Mouse (Mus musculus): ENCODE data around the gene Dlec1.

Dlec1 gene

DNA sequence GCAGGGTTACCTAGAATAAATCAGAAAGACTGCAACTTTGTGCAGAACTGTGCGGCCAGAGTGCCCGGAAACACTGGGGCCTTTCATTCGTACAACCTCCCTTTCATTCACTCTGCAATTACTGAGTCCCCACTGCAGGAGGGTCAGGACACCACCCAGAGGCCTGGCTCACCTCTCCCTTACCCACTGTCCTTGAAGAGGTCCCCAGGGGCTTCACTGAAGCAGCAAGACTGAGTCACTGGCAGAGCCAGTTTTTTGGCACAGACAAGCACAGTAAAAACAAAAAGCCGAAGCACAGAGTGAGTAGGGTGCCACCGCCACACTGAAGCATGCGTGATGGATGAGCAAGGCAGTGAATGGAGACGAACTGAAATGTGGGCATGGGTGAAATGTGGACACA, 12.8 kb upstream of the Dlec1 start:
- no peak for DNase-seq (ENCODE audit: low spot score)

DNA sequence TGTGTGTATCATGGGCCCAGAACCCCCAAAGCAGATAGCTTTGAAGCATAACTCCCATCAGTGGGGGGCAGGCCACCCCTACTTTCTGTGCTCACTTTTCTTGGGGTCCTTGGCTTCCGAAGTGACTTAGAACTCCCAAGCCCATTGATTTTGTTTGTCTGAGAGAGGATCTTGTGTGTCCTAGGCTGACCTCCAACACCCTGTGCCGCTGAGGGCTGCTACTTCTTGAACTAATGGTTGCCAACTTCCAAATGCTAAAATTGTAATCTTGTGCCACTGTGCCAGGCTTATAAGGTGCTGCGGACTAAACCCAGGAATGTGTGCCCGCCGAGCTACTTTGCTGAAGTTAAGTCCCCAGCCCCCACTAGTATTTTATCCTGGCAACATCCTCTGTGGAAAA, 11.8 kb upstream of the Dlec1 start:
- DNase-seq (ENCODE audit: low spot score), result no peak

DNA sequence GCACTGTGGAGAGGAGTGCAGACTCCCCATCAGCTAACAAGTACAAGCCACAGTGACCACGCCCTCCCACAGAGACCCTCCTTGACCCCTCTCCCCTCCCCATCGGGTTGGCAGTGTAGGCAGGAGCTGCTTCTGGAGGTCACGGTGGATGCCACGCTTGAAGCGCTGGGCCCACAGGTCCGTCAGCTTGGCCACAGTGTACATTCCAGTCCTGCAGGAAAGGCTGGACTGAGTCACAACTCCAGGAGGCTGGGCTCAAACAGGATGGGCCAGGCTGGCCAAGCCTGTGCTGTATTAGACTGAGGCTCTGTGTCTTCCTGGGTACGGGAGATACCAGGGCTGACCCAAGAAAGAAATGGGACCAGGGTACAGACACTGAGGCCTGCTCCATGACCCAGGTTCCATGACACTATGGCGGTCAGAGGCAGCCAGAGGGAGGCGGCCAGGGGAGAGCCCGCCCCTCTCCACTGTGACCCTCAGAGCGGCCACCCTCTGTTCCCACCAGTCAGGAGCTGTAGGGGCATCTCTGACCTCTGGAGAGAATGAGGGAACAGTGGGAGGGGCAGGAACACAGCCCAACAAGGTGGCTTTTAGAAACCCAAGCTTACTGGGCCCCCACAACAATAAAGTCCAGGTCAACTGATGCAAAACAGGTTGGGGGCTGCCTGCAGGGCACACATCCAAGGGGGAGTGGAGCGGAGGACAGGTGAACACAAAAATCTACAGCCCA, 10.5 kb upstream of the Dlec1 start:
- DNase-seq (ENCODE audit: low spot score), result no peak

DNA sequence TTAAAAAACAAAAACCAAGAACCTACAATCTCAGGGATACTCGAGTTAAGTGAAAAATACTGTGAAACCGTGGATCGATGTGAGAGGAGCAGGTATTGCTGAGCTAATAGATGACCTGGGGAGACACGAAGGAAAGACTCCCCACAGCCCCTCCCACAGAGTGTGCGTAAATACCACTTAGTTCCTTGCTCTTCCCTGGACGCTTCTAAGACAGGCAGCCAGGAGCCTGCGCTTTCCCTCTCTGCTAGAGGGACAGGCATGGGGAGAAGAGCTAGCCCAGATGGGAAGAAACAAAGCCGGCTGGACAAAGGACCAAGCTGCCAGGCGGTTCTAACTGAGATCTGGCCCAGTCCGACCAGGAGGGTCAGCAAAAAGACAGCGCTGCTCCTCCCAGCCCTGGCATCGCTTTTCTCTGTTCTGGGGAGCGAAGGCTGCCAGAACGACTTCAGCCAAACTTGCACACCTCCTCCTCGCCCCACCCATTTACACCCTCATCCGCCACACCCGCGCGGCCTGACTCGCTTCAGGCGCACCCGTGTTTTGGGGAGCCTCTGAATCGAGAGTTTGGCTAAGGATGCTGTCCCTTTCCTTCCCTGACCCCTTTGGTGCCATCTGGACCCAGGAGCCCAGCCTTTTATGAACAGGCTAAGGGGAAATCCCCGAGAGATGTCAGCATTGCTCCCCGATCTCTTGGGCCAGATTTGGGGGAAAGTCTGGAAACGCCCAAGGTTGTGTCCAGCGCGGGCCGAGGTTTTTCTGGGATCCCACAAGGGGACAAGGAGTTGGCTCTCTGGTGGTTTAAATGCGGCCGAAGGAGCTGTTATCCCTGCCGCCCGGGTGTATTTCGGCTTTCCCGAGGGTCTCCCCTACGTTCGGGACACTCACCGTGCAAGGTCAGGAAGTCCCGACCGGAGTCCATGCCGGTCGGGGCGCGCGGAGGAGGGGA, 9.5 kb upstream of the Dlec1 start:
- peak; percentile 43 for DNase-seq (ENCODE audit: low spot score)

DNA sequence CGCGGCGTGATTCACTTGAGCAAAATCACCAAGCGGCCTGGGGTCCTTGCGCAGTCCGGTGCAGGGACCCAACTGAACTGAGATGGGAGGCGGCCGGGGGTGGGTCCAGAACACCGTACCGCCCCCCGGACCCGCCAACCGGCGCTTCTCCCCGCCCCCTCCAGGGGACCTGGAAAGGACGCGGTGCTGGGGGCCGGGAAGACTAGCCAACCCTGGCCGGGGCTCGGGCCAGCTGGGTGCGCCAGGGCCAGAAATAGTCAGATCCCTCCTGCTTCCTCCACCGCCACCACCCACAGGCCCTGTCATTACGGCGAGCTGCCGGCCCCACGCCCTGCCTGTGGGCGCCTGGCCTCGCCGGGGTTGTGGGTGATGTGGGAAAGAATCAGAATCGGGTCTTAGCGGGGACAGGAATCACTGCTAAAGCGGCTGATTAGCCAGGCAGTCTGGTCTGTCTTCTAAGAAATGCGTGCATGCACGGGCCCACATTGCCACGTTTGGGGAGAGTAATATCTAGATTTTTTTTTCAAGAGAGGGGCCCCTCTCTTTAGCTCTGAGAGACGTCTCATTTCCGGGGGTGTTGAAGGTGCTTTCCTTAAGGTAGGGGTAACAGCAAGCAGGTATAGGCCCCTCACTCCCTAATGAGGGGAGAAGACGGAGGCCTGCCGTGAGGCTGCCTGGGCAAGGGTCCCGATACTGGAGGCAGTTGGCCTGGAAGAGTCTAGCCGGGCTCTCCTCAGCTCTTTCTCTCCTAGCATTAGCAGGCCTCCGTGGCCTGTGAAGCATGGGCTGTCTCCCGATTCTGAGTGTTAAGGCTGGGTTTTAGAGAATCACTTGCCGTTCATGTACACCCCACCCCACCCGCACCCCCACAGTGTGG, 8.6 kb upstream of the Dlec1 start, which contains the start of gene Plcd1:
Plcd1 (minus strand) TSS at position 84 of the 877 bp plus-strand sequence.
- peak; percentile 83 for DNase-seq (ENCODE audit: low spot score)

DNA sequence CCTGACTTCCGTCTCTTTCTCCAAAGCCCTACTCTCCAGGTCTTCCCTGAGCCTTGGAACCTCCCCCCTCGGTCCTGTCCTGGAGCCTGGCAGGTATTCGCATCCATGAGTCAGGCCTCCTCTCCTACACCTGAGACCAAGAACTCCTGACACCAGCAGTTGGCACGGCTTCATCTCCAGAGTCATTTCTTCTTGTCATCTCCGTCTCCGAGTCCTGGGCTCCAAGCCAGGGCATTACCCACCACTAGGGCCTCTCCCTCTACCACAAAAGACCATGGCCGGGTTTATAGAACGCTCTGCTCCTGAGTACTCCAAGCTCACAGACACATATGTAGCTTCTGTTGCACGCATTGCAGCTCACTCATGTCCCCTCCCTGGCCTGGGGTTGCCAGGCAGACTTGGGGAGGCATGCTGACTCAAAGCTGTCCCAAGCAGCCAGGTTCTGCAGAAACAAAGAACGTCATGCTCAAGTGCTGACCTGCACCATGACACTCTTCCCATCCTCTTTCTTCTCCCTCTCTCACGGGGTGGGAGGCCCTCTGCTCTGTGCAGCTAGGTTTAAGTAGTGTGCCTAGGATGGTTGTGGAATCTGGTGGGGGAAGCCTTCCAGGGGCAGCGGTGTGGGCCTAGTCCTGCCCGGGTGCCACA, 7.7 kb upstream of the Dlec1 start:
- DNase-seq (ENCODE audit: low spot score), result no peak

DNA sequence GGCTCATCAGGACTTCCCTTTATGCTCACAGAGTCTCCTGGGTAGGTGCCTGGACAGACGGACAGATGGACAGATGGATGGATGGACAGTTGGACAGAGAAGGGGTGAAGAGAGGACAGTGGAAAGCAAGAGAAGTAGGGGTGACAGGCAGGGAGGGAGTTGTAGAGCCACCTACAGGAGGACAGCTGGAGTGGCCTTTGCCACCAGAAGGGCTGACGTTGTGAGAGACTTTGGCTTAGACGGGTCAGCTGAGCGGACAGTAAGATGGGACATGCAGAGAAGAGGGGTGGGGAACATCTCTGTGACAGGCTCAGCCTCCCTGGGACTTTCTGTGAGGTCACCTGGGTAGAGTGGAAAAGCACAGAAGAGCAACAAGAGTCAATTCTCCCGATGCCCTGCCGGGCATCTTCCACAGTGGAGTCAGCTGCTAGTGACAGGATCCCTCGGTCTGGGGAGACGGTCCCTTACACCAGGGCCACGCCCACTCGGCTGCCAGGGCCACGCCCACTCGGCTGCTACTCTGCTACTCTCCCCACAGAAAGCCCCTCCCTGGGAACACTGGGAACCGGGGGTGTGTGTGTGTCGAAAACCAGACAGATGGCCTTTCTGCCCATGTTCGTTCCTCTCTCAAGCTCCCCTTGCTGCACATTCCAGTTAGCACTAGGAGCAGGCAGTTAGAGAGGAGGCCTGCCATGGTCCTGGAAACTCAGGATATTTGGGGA, 1.9 kb upstream of the Dlec1 start:
- DNase-seq (ENCODE audit: low spot score), result peak; percentile 59

DNA sequence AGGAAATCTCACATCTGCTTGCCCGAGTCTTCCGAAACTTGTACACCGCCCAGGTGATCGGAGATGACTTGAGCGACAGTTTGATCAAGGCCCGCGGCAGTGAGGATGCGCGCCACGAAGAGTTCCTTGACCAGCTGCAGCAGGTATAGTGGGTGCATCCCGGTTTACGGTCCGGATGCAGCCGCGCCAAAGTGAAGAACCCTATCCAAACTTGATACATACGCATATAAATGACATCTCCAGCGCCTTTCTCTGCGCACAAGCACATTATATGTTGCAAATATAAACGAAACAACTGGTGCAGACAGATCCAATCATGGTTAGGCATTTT, 470 bp downstream of the Dlec1 start:
- DNase-seq (ENCODE audit: low spot score), result no peak

DNA sequence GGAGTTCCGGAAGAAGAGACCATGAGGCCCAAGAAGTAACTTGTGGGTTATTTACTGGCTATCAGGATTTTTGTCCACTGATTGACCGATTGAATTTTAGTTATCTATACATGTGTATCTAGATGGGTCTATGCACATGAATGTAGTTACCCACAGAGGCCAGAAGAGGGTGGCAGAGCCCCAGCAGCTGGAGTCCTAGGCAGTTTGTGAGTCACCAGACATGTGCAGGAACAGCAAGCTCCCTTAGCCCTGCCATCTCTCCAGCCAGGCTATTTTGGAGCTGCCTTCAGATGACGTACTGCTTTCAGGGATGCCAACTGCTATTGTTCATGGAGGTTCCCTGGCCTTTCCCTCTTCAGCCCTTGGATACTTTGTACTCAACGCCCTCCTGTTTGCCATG, 5.3 kb downstream of the Dlec1 start:
- DNase-seq (ENCODE audit: low spot score), result peak; percentile 53

DNA sequence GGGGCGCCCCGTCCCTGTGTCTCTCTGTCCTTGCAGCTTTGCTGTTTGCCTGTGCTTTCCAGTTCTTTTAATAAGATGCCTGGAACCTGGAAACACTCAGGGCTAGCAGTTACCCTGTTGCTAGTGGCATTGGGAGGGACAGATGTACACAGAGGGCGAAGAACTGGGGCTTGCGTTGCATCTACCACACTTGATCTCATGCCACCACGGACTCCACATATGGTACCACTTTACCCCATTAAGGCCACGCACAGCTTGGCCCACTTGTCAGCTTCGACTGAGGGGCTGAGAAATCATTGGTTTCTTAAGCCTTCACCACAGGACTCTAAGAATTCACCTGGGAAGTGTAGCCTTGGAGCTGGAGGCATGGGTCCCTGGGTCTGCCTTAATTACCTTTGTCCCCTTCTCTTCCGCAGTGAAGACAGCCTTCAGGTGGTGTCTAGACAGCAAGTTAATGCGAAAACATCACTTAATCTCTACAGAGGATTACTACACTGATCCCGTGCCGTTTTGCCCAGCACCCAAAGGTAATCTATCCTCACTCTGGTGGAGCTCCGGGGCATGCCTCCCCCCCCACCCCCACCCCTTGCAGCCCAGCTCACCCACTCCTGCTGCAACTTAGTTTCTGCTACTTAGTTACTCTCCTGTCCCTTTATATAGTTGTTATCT, 7.5 kb downstream of the Dlec1 start:
- no peak for DNase-seq (ENCODE audit: low spot score)

DNA sequence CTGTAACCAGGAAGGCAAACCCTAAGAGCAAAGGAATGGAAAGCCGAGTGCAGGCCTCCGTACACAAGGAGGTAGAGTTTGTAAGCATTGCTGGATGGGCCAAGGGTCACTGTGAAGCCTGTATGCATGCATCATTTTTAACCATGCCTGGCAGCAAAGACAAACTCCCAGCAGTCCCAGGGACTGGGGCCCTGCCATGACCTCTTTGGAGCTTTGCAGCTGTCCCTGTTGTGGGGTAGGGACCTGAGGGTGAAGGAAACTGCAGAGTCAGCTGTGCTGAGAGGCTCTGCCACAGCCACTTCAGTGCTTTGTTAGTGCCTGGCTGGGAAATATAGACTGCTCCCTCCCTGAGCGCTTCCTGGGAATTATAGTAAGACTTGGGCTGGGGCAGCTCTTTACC, 8.4 kb downstream of the Dlec1 start:
- DNase-seq (ENCODE audit: low spot score), result peak; percentile 35

DNA sequence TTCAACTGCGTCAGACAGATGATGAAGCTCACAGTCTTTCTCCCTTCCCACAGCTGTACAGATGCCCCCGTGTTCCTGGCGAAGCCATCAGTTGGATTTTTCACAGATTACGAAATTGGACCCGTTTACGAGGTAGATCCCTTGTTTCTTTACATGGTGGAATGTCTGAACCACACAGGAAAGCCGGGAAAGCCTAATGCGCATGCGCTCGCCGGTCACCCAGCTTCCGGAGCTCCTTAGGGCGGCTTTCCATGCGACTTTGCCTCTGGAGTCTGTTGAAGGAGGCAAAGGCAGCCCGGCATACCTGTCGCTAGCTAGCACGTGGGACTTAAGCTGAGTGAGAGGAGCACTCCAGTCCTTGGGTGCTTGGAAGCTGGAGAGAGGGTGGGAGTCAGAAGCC, 12.6 kb downstream of the Dlec1 start:
- no peak for DNase-seq (ENCODE audit: low spot score)

DNA sequence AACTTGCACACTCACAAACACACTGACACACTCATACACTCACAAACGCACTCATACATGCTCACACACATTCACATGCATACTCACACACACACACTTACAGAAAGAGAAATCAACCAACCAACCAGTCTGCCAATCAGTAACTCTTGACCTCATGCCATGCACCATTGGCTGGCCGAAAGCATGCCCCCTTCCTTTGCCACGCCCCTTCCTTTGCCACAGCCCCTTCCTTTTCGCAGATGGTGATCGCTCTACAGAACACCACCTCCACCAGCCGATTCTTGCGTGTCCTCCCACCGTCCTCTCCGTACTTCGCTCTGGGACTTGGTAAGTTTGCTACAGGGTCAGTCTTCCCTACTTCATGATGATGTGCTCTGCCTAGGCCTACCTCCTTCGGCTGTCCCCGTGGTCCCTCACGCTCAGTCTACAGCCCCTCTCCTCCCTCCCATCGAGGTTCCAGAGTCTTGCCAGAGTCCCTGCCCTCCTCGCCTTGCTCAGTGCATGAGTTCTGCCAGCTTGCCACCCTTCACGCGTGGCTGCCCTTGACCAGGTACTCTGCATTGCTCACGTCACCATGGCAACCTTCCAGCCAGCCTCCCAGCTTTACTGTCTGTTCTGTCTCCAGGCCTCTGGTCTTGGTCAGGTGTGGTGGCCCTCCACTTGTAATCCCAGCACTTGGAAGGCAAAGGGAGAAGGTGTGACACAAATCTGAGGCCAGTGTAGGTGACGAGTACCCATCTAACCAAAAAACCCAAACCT, 17.3 kb downstream of the Dlec1 start:
- DNase-seq (ENCODE audit: low spot score), result no peak

DNA sequence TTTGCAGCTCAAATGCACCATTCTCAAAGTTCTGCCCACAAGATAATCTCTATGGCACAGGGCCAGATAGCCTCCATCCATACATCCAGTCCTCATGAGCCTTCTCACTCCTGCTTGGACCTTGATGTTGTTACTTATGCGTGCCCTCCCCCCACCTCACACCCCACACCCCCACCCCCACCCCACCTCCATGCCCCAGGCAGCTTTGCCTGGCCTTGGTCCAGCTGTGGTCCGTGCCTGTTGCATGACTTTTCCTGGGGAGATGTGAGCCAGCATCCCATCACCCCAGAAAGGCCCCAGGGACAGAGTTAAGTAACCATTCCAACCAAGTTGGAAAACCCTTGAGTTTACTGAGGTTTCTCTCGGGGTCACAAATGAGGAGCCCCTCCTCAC, 17.9 kb downstream of the Dlec1 start:
- no peak for DNase-seq (ENCODE audit: low spot score)

DNA sequence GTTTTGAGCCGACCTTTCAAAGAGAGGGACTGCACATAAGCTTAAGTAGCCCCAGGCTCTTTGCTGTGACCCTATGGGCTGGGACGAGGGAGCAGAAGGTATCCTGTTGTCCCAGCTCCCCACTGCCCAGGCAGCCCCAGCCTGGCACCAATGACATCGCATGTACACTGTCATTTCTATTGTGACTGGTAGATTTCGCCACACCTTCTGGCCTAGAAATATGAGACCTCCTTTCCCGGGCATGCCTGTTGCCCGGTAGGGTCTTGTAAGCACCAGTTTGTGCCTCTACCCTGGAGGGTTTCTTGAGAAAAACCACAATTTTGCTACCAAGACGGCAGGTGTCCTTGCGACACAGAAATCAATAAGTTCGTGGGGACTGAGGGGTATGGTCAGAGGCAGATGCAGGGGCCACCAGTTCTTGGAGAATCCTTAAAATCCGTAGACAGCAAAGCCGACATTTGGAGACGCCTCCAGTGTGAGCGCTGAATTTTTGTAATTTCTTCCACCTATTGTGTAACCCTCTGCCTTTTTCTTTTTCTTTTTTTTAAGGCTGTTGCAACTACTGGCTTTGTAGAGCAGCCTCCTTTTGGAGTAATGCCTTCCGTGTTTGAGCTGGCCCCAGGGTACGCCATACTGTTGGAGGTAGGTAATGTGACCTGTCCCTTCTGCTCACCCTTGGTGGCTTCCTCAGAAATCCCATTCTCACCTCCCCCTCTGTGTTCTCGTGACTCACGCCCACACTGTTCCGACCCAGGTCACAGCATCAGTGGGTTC, 20.5 kb downstream of the Dlec1 start:
- no peak for DNase-seq (ENCODE audit: low spot score)

DNA sequence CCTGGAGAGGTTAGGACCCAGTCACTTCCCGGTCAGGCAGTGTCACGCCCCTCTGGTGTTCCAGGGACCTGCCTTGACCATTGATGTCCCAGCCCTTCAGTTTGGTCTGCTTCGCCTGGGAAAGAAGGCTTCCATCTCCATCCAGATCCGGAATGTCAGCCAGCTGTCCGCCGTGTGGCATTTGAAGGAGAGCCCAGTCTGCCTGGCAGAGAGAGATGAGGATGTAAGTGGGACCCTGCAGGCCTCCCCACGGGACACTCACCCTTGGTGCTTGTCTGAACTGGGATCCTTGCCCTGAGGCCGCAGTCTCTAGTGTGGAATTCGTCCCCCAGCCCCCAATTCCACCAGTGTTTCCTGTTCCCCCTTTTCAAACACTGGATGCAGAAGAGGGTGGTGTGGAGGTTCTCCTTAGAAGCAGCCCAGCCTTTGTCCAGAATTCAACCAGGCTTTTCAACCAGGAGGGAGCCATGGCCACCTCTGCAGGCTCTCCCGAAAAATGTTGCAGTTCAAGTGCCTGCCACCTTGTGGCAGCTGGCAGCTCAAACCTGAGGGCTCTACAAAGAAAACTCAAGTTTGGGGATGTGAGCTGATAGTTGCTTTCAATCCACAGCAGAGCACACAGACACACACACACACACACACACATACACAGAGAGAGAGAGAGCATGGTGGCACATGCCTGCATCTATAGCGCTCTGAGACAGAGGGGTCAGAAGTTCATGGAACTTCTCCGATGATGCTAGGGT, 26.3 kb downstream of the Dlec1 start:
- peak; percentile 10 for DNase-seq (ENCODE audit: low spot score)

DNA sequence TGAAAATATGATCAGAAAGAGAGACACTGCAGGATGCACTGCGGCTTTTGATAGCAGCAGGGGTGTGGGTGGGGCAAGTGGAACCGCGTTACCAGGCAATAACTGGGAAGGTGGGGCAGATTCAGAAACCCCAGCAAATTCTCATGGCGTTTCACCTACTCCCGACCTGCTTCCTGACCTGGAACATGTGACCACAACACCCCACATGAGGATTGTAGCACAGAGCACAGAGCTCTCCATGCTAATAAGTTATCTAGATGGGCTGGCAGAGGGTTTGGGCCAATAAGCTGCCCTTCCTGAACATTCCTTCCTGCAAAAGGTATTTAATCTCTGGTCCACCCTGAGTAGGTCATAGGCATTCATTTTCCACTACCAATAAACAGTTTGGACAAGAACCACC, 28.4 kb downstream of the Dlec1 start:
- no peak for DNase-seq (ENCODE audit: low spot score)

DNA sequence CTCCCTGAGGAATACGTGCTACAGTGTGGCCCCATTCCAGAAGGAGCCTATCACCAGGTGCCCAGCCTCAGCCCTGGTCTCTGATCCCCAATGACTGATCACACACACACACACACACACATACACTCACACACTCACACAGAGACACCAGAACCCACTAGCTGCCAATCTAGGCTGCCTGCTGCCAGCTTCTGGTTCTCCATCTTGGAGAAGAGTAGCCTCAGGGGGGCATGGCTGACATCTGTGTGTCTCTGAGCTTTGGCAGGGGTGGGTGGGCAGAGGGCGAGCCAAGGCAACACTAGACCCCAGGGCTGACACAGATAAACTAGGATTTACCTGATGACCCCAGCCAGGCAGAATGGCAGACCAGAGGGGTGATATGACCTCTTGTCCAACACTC, 36.6 kb downstream of the Dlec1 start:
- no peak for DNase-seq (ENCODE audit: low spot score)
